Mouse (Mus musculus) 416B (cell line): ENCODE results near the gene Safb2.
"Not testable (repeated sequence)": the region's sequence is repeated elsewhere in the genome, so short reads cannot be mapped to it uniquely, and the experiment has no call there.

Experiments used
- DNase-seq: peaks from one replicate; pipeline ENCODE4 v3.0.0; 2011; ENCODE audit warnings: low read depth

Gene Safb2

GRCm38 (mm10) chr17:56584257-56585130, at the start of gene Safb2, which contains the start of gene Safb:
Safb2 (minus strand) TSS chr17:56584585.
Safb (plus strand) TSS chr17:56584825.
- DNase-seq, result peak; percentile 99

- DNase-seq, result no peak
Measured at GRCm38 (mm10) chr17:56634023-56634422, 49.6 kb upstream of the Safb2 start.

GRCm38 (mm10) chr17:56631807-56632206, 47.4 kb upstream of the Safb2 start:
- DNase-seq, result no peak

GRCm38 (mm10) chr17:56629800-56630781, 45.7 kb upstream of the Safb2 start:
- not testable (repeated sequence) for DNase-seq

- no peak for DNase-seq
Measured at GRCm38 (mm10) chr17:56627530-56628277, 43.3 kb upstream of the Safb2 start, which contains the start of gene Catsperd. Catsperd (plus strand) TSS chr17:56628143.

GRCm38 (mm10) chr17:56626754-56627470, 42.5 kb upstream of the Safb2 start, which contains the start of gene Lonp1:
Lonp1 (minus strand) TSS chr17:56626887.
- DNase-seq, result peak; percentile 99

DNA sequence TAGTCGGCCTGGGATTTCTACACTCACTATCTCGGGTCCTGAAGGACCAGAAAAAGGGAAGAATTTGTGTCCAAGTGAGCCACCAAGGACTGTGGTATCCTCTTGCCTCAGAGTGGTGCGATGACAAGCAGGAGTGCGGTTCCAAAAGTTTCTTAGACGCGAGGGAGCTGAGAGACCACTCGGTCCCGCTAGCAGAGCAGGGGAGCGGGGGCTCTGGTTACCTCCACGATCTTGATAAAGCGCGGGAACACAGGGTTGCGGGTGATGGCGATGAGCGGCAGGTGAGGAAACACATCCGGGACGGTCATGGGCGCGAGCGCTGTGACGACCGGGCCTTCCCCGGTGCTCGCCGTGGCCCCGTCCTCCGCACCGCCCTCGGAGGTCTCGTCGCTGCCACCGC, 41.9 kb upstream of the Safb2 start:
- peak; percentile 47 for DNase-seq

GRCm38 (mm10) chr17:56625495-56625894, 41.1 kb upstream of the Safb2 start:
- DNase-seq, result peak; percentile 95

DNA sequence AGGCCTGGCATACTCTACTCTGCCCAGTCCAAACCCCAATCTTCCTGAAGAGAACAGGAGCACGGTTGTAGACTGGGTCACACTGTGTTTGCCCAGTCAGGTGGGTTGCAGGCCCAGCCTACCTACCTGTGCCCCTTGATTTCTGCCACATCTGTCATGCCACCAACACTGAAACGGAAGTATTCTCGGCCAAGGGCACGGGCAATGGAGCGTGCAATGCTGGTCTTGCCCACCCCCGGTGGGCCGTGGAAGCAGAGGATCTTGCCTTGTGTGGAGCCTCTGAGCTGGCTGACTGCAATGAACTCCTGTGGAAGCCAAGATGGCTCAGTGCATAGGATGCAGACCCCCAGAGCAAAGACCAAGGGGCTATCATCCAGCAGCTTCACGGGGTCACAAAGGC, 33.2 kb upstream of the Safb2 start:
- no peak for DNase-seq

GRCm38 (mm10) chr17:56616725-56617124, 32.3 kb upstream of the Safb2 start:
- no peak for DNase-seq

DNA sequence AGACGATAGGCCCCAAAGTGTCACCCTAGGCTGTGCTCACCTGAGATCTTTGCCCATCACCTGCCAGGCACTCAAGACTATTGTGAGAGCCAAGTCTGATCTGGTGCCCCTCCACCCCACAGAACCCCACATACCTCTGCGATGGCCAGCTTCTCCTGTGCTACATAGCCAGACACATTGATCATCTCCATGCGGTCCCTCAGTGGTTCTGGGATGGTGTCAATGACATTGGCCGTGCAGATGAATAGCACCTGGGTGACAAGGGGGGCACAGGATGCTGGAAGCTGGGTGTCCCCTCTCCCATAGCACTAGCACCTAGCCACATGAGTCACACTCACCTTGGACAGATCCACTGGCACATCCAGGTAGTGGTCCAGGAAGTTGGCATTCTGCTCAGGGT, 31.4 kb upstream of the Safb2 start:
- no peak for DNase-seq

DNA sequence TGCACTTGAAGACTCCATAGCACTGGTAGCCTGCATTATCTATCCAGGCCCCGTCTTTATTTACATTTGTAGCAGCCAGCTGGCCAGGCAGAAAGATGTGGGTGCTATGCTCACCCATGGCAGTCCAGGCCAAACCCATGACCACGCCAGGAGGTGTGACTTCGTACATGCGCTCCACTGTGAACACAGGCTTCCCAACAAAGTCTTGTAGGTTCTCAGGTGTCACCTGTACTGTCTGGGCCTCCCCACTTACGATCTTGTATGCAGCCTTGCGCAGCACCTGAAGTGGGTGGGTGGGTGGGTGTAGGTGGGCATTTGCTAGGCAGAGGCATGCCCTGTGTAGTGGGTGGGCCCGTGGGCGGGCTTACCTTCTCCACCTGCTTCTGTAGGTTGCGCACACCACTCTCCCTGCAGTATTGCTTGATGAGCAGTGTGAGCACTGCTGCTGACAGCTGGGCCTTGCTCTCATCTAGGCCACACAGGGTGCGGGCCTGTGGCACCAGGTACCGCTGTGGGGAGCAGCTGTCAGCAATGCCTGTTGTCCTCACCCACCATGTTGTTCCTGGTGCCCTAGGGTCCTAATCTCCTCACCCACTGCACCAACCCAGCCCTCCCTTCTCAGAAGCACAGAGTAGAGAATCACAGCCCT, 30.9 kb upstream of the Safb2 start:
- peak; percentile 24 for DNase-seq

DNA sequence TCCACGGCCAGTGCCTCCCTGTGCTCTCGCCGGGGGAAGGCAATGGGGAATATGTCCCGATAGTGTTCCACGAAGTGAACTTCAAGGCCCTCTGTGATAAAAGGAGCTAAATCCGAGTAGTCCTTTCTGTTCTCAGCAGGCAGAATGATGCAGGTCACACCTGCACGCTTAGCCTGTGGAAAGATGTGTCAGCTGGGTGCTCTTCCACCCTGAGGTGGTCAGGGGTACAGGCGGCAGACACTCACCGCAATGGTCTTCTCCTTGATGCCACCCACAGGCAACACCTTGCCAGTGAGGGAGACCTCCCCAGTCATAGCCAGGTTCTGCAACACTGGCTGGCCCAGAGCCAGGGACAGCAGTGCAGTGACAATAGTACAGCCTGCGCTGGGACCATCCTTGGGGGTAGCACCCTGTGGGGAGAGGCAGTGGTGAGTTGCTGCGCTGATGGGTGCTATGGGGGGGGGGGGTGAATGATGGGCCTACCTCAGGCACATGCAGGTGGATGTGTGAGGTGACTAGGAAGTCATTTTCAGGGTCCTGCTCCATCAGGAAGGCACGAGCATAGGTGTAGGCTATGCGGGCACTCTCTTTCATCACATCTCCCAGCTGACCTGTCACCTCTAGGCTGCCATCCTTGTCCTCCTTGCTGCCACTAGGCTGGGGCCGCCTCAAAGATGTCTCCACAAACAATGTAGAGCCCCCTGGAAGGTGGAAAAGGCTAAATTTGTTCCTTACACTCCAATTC, 30.2 kb upstream of the Safb2 start:
- peak; percentile 51 for DNase-seq

- DNase-seq, result peak; percentile 59
Measured at GRCm38 (mm10) chr17:56613893-56614292, 29.5 kb upstream of the Safb2 start.

DNA sequence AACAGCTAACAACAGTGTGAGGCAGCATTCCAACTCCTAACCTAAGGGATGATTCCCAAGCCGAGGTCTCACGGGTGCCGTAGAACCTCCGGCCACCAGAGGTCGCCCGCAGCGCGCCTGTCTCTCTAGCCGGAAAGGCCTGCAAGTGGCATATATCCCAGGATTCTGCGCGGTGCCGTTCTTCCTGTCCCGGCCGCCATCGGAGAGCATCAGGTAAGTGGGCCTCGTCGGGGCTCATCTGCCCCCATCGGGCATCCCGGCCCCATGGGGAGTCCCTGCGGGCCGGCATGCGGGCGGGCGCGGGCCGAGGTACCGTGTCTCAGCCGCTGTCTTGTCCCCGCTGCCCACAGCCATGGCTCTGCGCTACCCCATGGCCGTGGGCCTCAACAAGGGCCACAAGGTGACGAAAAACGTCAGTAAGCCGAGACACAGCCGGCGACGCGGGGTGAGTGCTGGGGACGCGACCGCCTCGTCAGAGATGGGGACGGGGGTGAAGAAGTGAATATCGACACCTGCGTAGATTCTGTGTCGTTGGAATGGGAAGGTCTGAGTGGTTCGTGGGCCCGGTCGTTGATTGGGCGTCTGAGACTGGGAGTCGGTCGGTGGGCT, 29.0 kb upstream of the Safb2 start, which contains the start of gene Rpl36:
Gene Rpl36 (plus strand): TSS at position 181 of the 609 bp plus-strand sequence.
- peak; percentile 94 for DNase-seq

DNA sequence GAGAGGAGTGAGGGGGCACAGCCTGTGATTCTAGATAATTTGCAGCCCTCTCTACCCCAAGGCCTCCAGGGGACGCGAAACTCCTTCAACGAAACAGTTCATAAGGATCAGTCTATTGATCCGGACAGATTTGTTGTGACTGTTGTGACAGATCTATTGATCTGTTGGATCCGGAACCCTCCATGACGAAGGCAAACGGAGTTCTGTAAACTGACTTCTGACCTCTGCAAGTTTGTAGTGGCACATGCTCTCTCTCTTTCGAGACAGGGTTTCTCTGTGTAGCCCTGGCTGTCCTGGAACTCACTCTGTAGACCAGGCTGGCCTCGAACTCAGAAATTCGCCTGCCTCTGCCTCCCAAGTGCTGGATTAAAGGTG, 28.2 kb upstream of the Safb2 start:
- DNase-seq, result not testable (repeated sequence)

- peak; percentile 88 for DNase-seq
Measured at GRCm38 (mm10) chr17:56611861-56612564, 27.6 kb upstream of the Safb2 start.

DNA sequence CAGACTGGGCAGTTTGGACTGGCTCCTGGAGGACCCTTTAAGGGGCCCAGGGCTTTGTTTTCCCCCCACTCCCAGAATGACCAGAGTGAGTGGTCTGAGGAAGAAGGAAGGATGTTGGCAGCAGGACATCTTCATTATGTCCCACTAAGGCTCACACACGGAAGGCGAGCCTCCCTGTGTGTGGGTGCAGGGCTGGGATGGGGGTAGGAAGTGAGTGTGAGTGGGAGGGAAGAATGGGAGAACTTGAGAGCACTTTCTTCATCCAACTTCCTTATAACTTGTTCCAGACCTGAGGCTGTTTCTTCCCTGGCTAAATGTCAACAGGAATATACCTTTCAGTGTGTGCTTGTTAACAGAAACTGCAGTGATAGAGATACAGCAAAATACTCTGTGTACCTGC, 26.9 kb upstream of the Safb2 start:
- DNase-seq, result no peak
